Mouse (Mus musculus): ENCODE measurements around the gene Serping1. TPM values are rescaled to one million over a fixed set of nuclear protein-coding genes. Genes with fewer than 3 reads are reported as not detected.

Serping1 gene
- total and polyA plus RNA-seq, 2 experiments = 298 to 1,033 TPM

- Histone ChIP-seq H3K79me2 (ENCODE audit: control insufficient read depth, insufficient read depth, low read length) (peaks cover 7% of the 10 kb centered on the region; the same call in 1 of the 2 replicates), H3K4me1 (ENCODE audit: control insufficient read depth, insufficient read depth, low read length) (peaks cover 9% of the 10 kb centered on the region; the same call in 1 of the 2 replicates), H3K27ac (replicated peaks; ENCODE audit: insufficient read depth, low read depth, low read length) (no peak overlapping the region), H3K27me3 (ENCODE audit: control insufficient read depth, insufficient read depth, low read length) (no peaks in the 10 kb centered on the region), H3K9ac (ENCODE audit: low read depth, low read length) (no peak overlapping the region), H3K4me3 (ENCODE audit: insufficient read depth, low read depth, low read length) (no peak overlapping the region), H3K36me3 (ENCODE audit: control insufficient read depth, insufficient read depth, low read length) (peaks cover 62% of the 10 kb centered on the region)
- 55% methylated on average over 6 of the region's 6 CpGs for WGBS
- no peak for DNase-seq (ENCODE audit: extremely low read depth, low read depth, low spot score)
- no peak for TF ChIP-seq POLR2A (IDR thresholded peaks at IDR 0.05; ENCODE audit: extremely low read depth, insufficient read depth, low read length)
- TF ChIP-seq CTCF (IDR thresholded peaks at IDR 0.05; ENCODE audit: low read depth, low read length) = no peak
Observed at GRCm38 (mm10) chr2:84770501-84770900, 4.7 kb downstream of the Serping1 start.

GRCm38 (mm10) chr2:84762818-84763217 is 12.4 kb downstream of the Serping1 start:
- no peak overlapping the region for H3K9ac ChIP-seq (ENCODE audit: low read depth, low read length)
- TF ChIP-seq CTCF (IDR thresholded peaks at IDR 0.05; ENCODE audit: low read depth, low read length) (no peak), POLR2A (IDR thresholded peaks at IDR 0.05; ENCODE audit: extremely low read depth, insufficient read depth, low read length) (no peak)
- H3K4me3 ChIP-seq (ENCODE audit: insufficient read depth, low read depth, low read length) = no peak overlapping the region
- no peaks in the 10 kb centered on the region for H3K79me2 ChIP-seq (ENCODE audit: control insufficient read depth, insufficient read depth, low read length)
- peaks cover 19% of the 10 kb centered on the region for H3K4me1 ChIP-seq (ENCODE audit: control insufficient read depth, insufficient read depth, low read length)
- H3K27me3 ChIP-seq (ENCODE audit: control insufficient read depth, insufficient read depth, low read length) = no peaks in the 10 kb centered on the region
- 14% methylated on average over 1 of the region's 1 CpGs for whole genome bisulfite sequencing
- DNase-seq (ENCODE audit: extremely low read depth, low read depth, low spot score) = peak; percentile 96
- peaks cover 31% of the 10 kb centered on the region for H3K36me3 ChIP-seq (ENCODE audit: control insufficient read depth, insufficient read depth, low read length)
- H3K27ac ChIP-seq (replicated peaks; ENCODE audit: insufficient read depth, low read depth, low read length) = peak overlapping the region; percentile 100

GRCm38 (mm10) chr2:84762295-84762694 is 12.9 kb downstream of the Serping1 start:
- Histone ChIP-seq H3K27ac (replicated peaks; ENCODE audit: insufficient read depth, low read depth, low read length) (peak overlapping the region; percentile 100), H3K4me3 (ENCODE audit: insufficient read depth, low read depth, low read length) (no peak overlapping the region), H3K36me3 (ENCODE audit: control insufficient read depth, insufficient read depth, low read length) (peaks cover 29% of the 10 kb centered on the region), H3K79me2 (ENCODE audit: control insufficient read depth, insufficient read depth, low read length) (no peaks in the 10 kb centered on the region), H3K27me3 (ENCODE audit: control insufficient read depth, insufficient read depth, low read length) (no peaks in the 10 kb centered on the region), H3K4me1 (ENCODE audit: control insufficient read depth, insufficient read depth, low read length) (peaks cover 19% of the 10 kb centered on the region), H3K9ac (ENCODE audit: low read depth, low read length) (0 out of 2 replicates have a peak overlapping the region, but pooled peaks have one; percentile 28)
- no peak for TF ChIP-seq CTCF (IDR thresholded peaks at IDR 0.05; ENCODE audit: low read depth, low read length)
- TF ChIP-seq POLR2A (IDR thresholded peaks at IDR 0.05; ENCODE audit: extremely low read depth, insufficient read depth, low read length) = no peak
- WGBS = 39% methylated on average over 4 of the region's 4 CpGs
- DNase-seq (ENCODE audit: extremely low read depth, low read depth, low spot score) = peak; percentile 74

GRCm38 (mm10) chr2:84761840-84762239 is 13.4 kb downstream of the Serping1 start:
- Histone ChIP-seq H3K27me3 (ENCODE audit: control insufficient read depth, insufficient read depth, low read length) (no peaks in the 10 kb centered on the region), H3K4me3 (ENCODE audit: insufficient read depth, low read depth, low read length) (no peak overlapping the region), H3K4me1 (ENCODE audit: control insufficient read depth, insufficient read depth, low read length) (peaks cover 22% of the 10 kb centered on the region), H3K36me3 (ENCODE audit: control insufficient read depth, insufficient read depth, low read length) (peaks cover 25% of the 10 kb centered on the region), H3K9ac (ENCODE audit: low read depth, low read length) (0 out of 2 replicates have a peak overlapping the region, but pooled peaks have one; percentile 28), H3K27ac (replicated peaks; ENCODE audit: insufficient read depth, low read depth, low read length) (peak overlapping the region; percentile 100), H3K79me2 (ENCODE audit: control insufficient read depth, insufficient read depth, low read length) (no peaks in the 10 kb centered on the region)
- TF ChIP-seq CTCF (IDR thresholded peaks at IDR 0.05; ENCODE audit: low read depth, low read length) (no peak), POLR2A (IDR thresholded peaks at IDR 0.05; ENCODE audit: extremely low read depth, insufficient read depth, low read length) (no peak)
- DNase-seq (ENCODE audit: extremely low read depth, low read depth, low spot score) = peak; percentile 98
- 23% methylated on average over 1 of the region's 1 CpGs for WGBS

GRCm38 (mm10) chr2:84761309-84761708 is 13.9 kb downstream of the Serping1 start:
- Histone ChIP-seq H3K79me2 (ENCODE audit: control insufficient read depth, insufficient read depth, low read length) (no peaks in the 10 kb centered on the region), H3K27ac (replicated peaks; ENCODE audit: insufficient read depth, low read depth, low read length) (peak overlapping the region; percentile 98), H3K9ac (ENCODE audit: low read depth, low read length) (no peak overlapping the region), H3K36me3 (ENCODE audit: control insufficient read depth, insufficient read depth, low read length) (peaks cover 19% of the 10 kb centered on the region), H3K4me1 (ENCODE audit: control insufficient read depth, insufficient read depth, low read length) (peaks cover 26% of the 10 kb centered on the region), H3K4me3 (ENCODE audit: insufficient read depth, low read depth, low read length) (no peak overlapping the region), H3K27me3 (ENCODE audit: control insufficient read depth, insufficient read depth, low read length) (no peaks in the 10 kb centered on the region)
- WGBS = 44% methylated on average over 3 of the region's 3 CpGs
- DNase-seq (ENCODE audit: extremely low read depth, low read depth, low spot score) = no peak
- TF ChIP-seq POLR2A (IDR thresholded peaks at IDR 0.05; ENCODE audit: extremely low read depth, insufficient read depth, low read length) = no peak
- no peak for TF ChIP-seq CTCF (IDR thresholded peaks at IDR 0.05; ENCODE audit: low read depth, low read length)

- H3K27me3 ChIP-seq (ENCODE audit: control insufficient read depth, insufficient read depth, low read length) = no peaks in the 10 kb centered on the region
- DNase-seq (ENCODE audit: extremely low read depth, low read depth, low spot score) = no peak
- no peak overlapping the region for H3K4me3 ChIP-seq (ENCODE audit: insufficient read depth, low read depth, low read length)
- 73% methylated on average over 8 of the region's 8 CpGs for WGBS
- peaks cover 28% of the 10 kb centered on the region for H3K4me1 ChIP-seq (ENCODE audit: control insufficient read depth, insufficient read depth, low read length)
- H3K79me2 ChIP-seq (ENCODE audit: control insufficient read depth, insufficient read depth, low read length) = no peaks in the 10 kb centered on the region
- H3K27ac ChIP-seq (replicated peaks; ENCODE audit: insufficient read depth, low read depth, low read length) = no peak overlapping the region
- no peak for TF ChIP-seq POLR2A (IDR thresholded peaks at IDR 0.05; ENCODE audit: extremely low read depth, insufficient read depth, low read length)
- peaks cover 14% of the 10 kb centered on the region for H3K36me3 ChIP-seq (ENCODE audit: control insufficient read depth, insufficient read depth, low read length)
- no peak overlapping the region for H3K9ac ChIP-seq (ENCODE audit: low read depth, low read length)
Observed at GRCm38 (mm10) chr2:84760777-84761176, 14.5 kb downstream of the Serping1 start.

Data from liver, adult 2 months (tissue).